Mouse (Mus musculus) T-helper 1 cell (primary cell): Measurements from ENCODE around the gene Ormdl2.

Experiments
- in situ Hi-C: fragments of 300-600 bp; cut with MboI, MseI; formaldehyde crosslinking; loops from one replicate; pipeline ENCODE4 v1.15.1; 2025; ENCODE audit warnings: high pct_unique_total_duplicates

Ormdl2 gene

GRCm38 (mm10) chr10:128803771-128804270 lies 17.6 kb downstream of the Ormdl2 start, which contains the start of gene Dnajc14:
Dnajc14 (plus strand) TSS chr10:128804062.
- in situ Hi-C loops = loop anchor here (5.0 kb wide), 1 partner anchor 52 kb away; no protein-coding TSS in a partner anchor

GRCm38 (mm10) chr10:128803361-128803760 lies 18.1 kb downstream of the Ormdl2 start:
- in situ Hi-C loops = loop anchor here (5.0 kb wide), 1 partner anchor 51 kb away; no protein-coding TSS in a partner anchor

DNA sequence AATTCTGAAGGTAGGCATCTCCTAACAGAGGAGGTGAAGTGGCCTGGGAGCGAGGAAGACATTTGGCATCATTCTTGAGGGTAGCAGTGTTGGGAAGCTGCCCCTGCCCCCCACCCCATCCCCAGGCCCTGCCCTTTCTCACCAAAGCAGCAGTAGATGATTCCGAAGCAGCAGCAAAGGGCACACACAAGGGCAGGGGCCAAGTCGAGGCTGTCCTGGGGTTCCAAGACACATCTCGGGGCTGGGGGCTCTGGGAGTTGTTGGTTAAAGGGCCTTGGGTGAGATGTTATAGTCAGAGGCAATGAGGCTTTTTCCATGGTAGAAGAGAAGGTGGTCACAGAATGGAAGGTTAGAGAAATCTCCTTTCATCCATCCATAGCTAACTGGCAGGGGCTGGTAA lies 18.5 kb downstream of the Ormdl2 start:
- in situ Hi-C loops = loop anchor here (5.0 kb wide), 1 partner anchor 51 kb away; no protein-coding TSS in a partner anchor

DNA sequence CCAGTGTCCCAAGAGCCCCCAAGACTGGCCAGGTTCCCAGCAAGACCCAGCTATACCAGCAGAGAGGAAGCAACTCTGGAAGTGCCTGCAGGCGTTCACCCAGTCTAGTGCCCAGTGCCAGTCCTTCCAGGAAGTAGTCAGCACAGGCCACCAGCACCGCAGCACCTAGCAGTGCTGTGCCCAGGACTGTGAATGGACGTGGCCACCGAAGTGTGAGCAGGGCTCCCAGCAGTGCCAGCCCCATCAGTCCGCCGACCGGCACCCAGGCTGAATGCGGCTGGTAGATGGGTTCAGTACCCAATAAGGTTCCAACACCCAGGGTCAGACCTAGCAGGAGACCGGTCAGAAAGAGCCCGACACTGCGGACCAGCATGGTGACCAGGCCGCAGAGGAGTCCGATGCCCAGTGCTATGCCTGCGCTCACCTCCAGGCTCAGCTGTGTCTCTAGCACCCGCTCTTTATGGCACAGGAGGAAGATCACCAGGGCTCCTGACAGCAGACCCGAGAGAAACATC lies 19.4 kb downstream of the Ormdl2 start:
- in situ Hi-C loops = loop anchor here (5.0 kb wide), 1 partner anchor 50 kb away; no protein-coding TSS in a partner anchor

- in situ Hi-C loops = no loop called here
Measured at GRCm38 (mm10) chr10:128798676-128799075, 22.8 kb downstream of the Ormdl2 start.

DNA sequence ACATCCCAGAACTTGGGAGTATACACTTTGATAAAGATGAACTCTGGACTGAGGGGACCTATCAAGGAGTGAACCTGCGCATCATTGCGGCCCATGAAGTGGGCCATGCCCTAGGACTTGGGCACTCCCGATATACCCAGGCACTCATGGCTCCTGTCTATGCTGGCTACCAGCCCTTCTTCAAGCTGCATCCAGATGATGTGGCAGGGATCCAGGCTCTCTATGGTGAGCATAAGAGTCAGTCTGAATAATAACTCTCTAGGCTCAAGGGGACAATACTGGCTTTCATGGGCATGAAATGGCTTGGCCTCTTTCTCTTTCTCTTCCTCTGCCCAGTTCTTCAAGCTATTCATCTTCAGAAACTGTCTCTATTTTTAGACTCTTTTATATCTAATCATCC lies 25.9 kb downstream of the Ormdl2 start:
- in situ Hi-C loops = no loop called here

GRCm38 (mm10) chr10:128794391-128794790 lies 27.1 kb downstream of the Ormdl2 start:
- in situ Hi-C loops = no loop called here

DNA sequence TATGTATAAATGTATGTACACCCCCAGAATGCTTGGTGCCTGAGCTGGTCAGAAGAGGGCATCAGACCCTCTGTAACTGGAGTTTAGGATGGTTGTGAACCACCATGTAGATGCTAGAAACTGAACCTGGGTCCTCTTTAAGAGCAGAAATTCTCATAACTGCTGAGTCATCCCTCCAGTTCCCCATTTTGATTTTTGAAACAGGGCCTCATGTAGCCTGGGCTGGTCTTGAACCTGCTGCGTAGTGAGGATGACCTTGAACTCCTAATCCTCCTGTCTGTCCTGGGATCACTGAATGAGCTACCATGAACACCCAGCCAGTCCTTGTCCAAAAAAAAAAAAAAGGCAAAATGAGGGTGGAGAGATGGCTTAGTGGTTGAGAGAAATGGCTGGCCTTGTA lies 28.2 kb downstream of the Ormdl2 start:
- in situ Hi-C loops = no loop called here

GRCm38 (mm10) chr10:128792041-128792440 lies 29.4 kb downstream of the Ormdl2 start:
- in situ Hi-C loops = no loop called here

GRCm38 (mm10) chr10:128790398-128791124 lies 30.9 kb downstream of the Ormdl2 start, which contains the start of gene Mmp19:
Mmp19 (plus strand) TSS chr10:128790910.
- in situ Hi-C loops = no loop called here

GRCm38 (mm10) chr10:128780200-128780599 lies 41.2 kb downstream of the Ormdl2 start:
- in situ Hi-C loops = loop anchor here (10.0 kb wide), 1 partner anchor 905 kb away; no protein-coding TSS in a partner anchor

GRCm38 (mm10) chr10:128779011-128779795 lies 42.2 kb downstream of the Ormdl2 start:
- in situ Hi-C loops = loop anchor here (5.0 kb wide), 1 partner anchor 118 kb away; no protein-coding TSS in a partner anchor

GRCm38 (mm10) chr10:128778441-128778840 lies 43.0 kb downstream of the Ormdl2 start:
- in situ Hi-C loops = loop anchor here (5.0 kb wide), 1 partner anchor 119 kb away; no protein-coding TSS in a partner anchor

GRCm38 (mm10) chr10:128773685-128774084 lies 47.8 kb downstream of the Ormdl2 start:
- in situ Hi-C loops = no loop called here

DNA sequence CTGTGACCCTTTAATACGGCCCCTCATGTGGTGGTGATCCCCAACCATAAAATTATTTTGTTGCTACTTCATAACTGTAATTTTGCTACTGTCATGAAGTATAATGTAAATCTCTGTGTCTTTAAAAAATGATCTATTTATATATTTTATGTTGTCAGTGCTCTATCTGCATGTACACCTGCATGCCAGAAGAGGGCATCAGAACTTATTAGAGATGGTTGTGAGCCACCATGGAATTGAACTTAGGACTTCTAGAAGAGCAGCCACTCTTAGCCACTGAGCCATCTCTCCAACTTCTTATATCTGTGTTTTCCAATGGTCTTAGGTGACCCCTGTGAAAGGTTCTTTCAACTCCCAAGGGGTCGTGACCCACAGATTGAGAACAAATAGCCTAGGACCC lies 48.5 kb downstream of the Ormdl2 start:
- in situ Hi-C loops = no loop called here
